Comparison of ENCODE assay signal across 8 mouse cellular contexts in the genomic region with DNA sequence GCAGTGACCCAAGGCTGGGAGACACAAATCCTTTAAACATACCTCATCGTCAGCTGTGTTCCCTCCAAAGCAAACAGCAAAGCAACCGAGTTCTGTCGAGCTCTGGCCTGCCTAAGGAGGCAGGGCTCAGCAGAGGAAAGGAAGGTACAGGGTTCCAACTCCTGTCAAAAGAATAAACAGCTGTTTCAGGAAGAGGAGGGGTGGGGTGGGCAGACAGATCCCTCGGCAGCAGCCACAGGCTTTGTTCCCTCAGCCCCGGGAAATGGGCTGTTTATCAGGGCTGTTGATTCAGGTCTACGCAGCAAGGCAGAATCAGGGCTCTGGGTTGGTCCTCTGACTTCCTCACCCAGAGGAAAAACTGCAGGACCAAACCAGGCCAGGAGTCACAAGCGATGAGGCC. TPM values are rescaled to one million over a fixed set of nuclear protein-coding genes. Genes with fewer than 3 reads are reported as not detected.
DNase-seq lines count a peak whose midpoint lies in the region; ATAC-seq lines count a peak whose summit lies in the region.

No protein-coding gene starts in this region.

- H3K27me3 ChIP-seq in hindbrain, embryonic 10.5 days (ENCODE audit: insufficient read depth, poor library complexity, severe bottlenecking), result no peaks in the 10 kb centered on the region
- H3K27me3 ChIP-seq in hindbrain, embryonic 11.5 days (ENCODE audit: control insufficient read depth, insufficient read depth, low read length), result no peaks in the 10 kb centered on the region
- H3K27me3 ChIP-seq in heart, embryonic 16.5 days (ENCODE audit: control insufficient read depth, insufficient read depth, low read length), result no peaks in the 10 kb centered on the region
- no peaks in the 10 kb centered on the region for H3K27me3 ChIP-seq in neural tube, embryonic 14.5 days (ENCODE audit: control insufficient read depth, insufficient read depth, low read length)
- no peaks in the 10 kb centered on the region for H3K27me3 ChIP-seq in midbrain, embryonic 14.5 days (ENCODE audit: control insufficient read depth, insufficient read depth, low read length)

- no peak for ATAC-seq in hindbrain, embryonic 11.5 days (ENCODE audit: low FRiP score)
- peak; percentile 68 for ATAC-seq in heart, embryonic 16.5 days (replicated peaks; ENCODE audit: extremely low read depth, insufficient read depth, low FRiP score)
- ATAC-seq in neural tube, embryonic 14.5 days (ENCODE audit: low read depth), result no peak
- no peak for ATAC-seq in midbrain, embryonic 14.5 days (ENCODE audit: low FRiP score, low TSS enrichment)

- no peaks in the 10 kb centered on the region for H3K36me3 ChIP-seq in hindbrain, embryonic 10.5 days
- H3K36me3 ChIP-seq in hindbrain, embryonic 11.5 days (ENCODE audit: control insufficient read depth, insufficient read depth, low read length), result no peaks in the 10 kb centered on the region
- peaks cover 5% of the 10 kb centered on the region; the same call in 1 of the 2 replicates for H3K36me3 ChIP-seq in heart, embryonic 16.5 days (ENCODE audit: control insufficient read depth, insufficient read depth)
- H3K36me3 ChIP-seq in neural tube, embryonic 14.5 days (ENCODE audit: control insufficient read depth, insufficient read depth, low read length), result no peaks in the 10 kb centered on the region
- H3K36me3 ChIP-seq in midbrain, embryonic 14.5 days (ENCODE audit: control insufficient read depth, insufficient read depth, low read length), result no peaks in the 10 kb centered on the region

- no peak for DNase-seq in hindbrain, embryonic 10.5 days (ENCODE audit: low spot score)
- no peak for DNase-seq in hindbrain, embryonic 11.5 days (ENCODE audit: low spot score)
- DNase-seq in kidney, postnatal 4 days, result peak; percentile 31 to 54
- no peak for DNase-seq in cerebellum, adult 8-10 months
- no peak for DNase-seq in urinary bladder, adult 18-20 months (ENCODE audit: low spot score in 2 of 2)
- no peak for DNase-seq in midbrain, embryonic 14.5 days

- WGBS in hindbrain, embryonic 10.5 days, result 38% methylated on average over 7 of the region's 7 CpGs
- 33% methylated on average over 7 of the region's 7 CpGs for WGBS in hindbrain, embryonic 11.5 days
- WGBS in heart, embryonic 16.5 days, result 23% methylated on average over 7 of the region's 7 CpGs
- 30% methylated on average over 7 of the region's 7 CpGs for WGBS in neural tube, embryonic 14.5 days
- WGBS in midbrain, embryonic 14.5 days, result 46% methylated on average over 7 of the region's 7 CpGs

- H3K4me2 ChIP-seq in hindbrain, embryonic 11.5 days (replicated peaks; ENCODE audit: low read depth, low read length), result no peak overlapping the region
- peak overlapping the region; percentile 55 for H3K4me2 ChIP-seq in heart, embryonic 16.5 days (ENCODE audit: low read depth, low read length)
- H3K4me2 ChIP-seq in neural tube, embryonic 14.5 days (ENCODE audit: low read depth, low read length), result no peak overlapping the region
- H3K4me2 ChIP-seq in midbrain, embryonic 14.5 days (ENCODE audit: low read length), result no peak overlapping the region

- H3K4me3 ChIP-seq in hindbrain, embryonic 10.5 days, result no peak overlapping the region
- H3K4me3 ChIP-seq in hindbrain, embryonic 11.5 days (ENCODE audit: low read depth, low read length), result no peak overlapping the region
- H3K4me3 ChIP-seq in heart, embryonic 16.5 days (ENCODE audit: low read length), result peak overlapping the region; percentile 41
- no peak overlapping the region for H3K4me3 ChIP-seq in neural tube, embryonic 14.5 days (ENCODE audit: low read depth, low read length)
- no peak overlapping the region for H3K4me3 ChIP-seq in midbrain, embryonic 14.5 days (replicated peaks; ENCODE audit: low read depth, low read length)

- H3K4me1 ChIP-seq in hindbrain, embryonic 10.5 days (replicated peaks), result peaks cover 42% of the 10 kb centered on the region
- no peaks in the 10 kb centered on the region for H3K4me1 ChIP-seq in hindbrain, embryonic 11.5 days (replicated peaks; ENCODE audit: control insufficient read depth, insufficient read depth, low read length)
- H3K4me1 ChIP-seq in heart, embryonic 16.5 days (ENCODE audit: control insufficient read depth, insufficient read depth, low read length), result peaks cover 58% of the 10 kb centered on the region
- H3K4me1 ChIP-seq in neural tube, embryonic 14.5 days (ENCODE audit: control insufficient read depth, insufficient read depth, low read length), result no peaks in the 10 kb centered on the region
- no peaks in the 10 kb centered on the region for H3K4me1 ChIP-seq in midbrain, embryonic 14.5 days (ENCODE audit: control insufficient read depth, insufficient read depth, low read length)

- peak overlapping the region; percentile 75 for H3K27ac ChIP-seq in hindbrain, embryonic 10.5 days
- H3K27ac ChIP-seq in hindbrain, embryonic 11.5 days (ENCODE audit: low read depth, low read length), result no peak overlapping the region
- peak overlapping the region; percentile 60 for H3K27ac ChIP-seq in heart, embryonic 16.5 days (ENCODE audit: low read length)
- 0 out of 2 replicates have a peak overlapping the region, but pooled peaks have one; percentile 39 for H3K27ac ChIP-seq in neural tube, embryonic 14.5 days (ENCODE audit: low read depth, low read length)
- no peak overlapping the region for H3K27ac ChIP-seq in midbrain, embryonic 14.5 days (replicated peaks; ENCODE audit: low read depth, low read length)

- no peak overlapping the region for H3K9ac ChIP-seq in hindbrain, embryonic 11.5 days (ENCODE audit: low read depth, low read length)
- H3K9ac ChIP-seq in heart, embryonic 16.5 days (ENCODE audit: low read length), result peak overlapping the region; percentile 69
- H3K9ac ChIP-seq in neural tube, embryonic 14.5 days (replicated peaks; ENCODE audit: low read depth, low read length), result no peak overlapping the region
- H3K9ac ChIP-seq in midbrain, embryonic 14.5 days (replicated peaks; ENCODE audit: low read length), result no peak overlapping the region

- no peaks in the 10 kb centered on the region for H3K9me3 ChIP-seq in hindbrain, embryonic 10.5 days
- no peaks in the 10 kb centered on the region for H3K9me3 ChIP-seq in hindbrain, embryonic 11.5 days (ENCODE audit: control insufficient read depth, low read length)
- no peaks in the 10 kb centered on the region for H3K9me3 ChIP-seq in heart, embryonic 16.5 days (replicated peaks; ENCODE audit: control insufficient read depth, low read length)
- no peaks in the 10 kb centered on the region for H3K9me3 ChIP-seq in neural tube, embryonic 14.5 days (ENCODE audit: control insufficient read depth, low read length)
- no peaks in the 10 kb centered on the region for H3K9me3 ChIP-seq in midbrain, embryonic 14.5 days (ENCODE audit: control insufficient read depth, low read length)

RNA-seq across cellular contexts. Expression of a gene that starts 30.6 kb away (rescaled TPM):
- 5.0 and 6.4 TPM in 2 replicates for polyA plus RNA-seq in hindbrain, embryonic 10.5 days (2016; fragmentation: Nextera tagmentation; extraction: Ambion mirVana)
- 5.6 and 5.9 TPM in 2 replicates for polyA plus RNA-seq in hindbrain, embryonic 11.5 days (2014; fragmentation: Nextera tagmentation; extraction: Ambion mirVana)
- 28.6 and 30.9 TPM in 2 replicates for polyA plus RNA-seq in heart, embryonic 16.5 days (2015; fragmentation: Nextera tagmentation; extraction: Ambion mirVana)
- polyA plus RNA-seq in neural tube, embryonic 14.5 days (2014; fragmentation: Nextera tagmentation; extraction: Ambion mirVana), result 5.3 and 8.9 TPM in 2 replicates
- 2.8 and 5.6 TPM in 2 replicates for polyA plus RNA-seq in midbrain, embryonic 14.5 days (2014; fragmentation: Nextera tagmentation; extraction: Ambion mirVana)

RNA-seq across cellular contexts. Expression of a gene that starts 35.5 kb away (rescaled TPM):
- not detected in 2 replicates for polyA plus RNA-seq in hindbrain, embryonic 10.5 days (2016; fragmentation: Nextera tagmentation; extraction: Ambion mirVana)
- polyA plus RNA-seq in hindbrain, embryonic 11.5 days (2014; fragmentation: Nextera tagmentation; extraction: Ambion mirVana), result not detected in 2 replicates
- polyA plus RNA-seq in heart, embryonic 16.5 days (2015; fragmentation: Nextera tagmentation; extraction: Ambion mirVana), result not detected in 2 replicates
- polyA plus RNA-seq in neural tube, embryonic 14.5 days (2014; fragmentation: Nextera tagmentation; extraction: Ambion mirVana), result not detected in 2 replicates
- polyA plus RNA-seq in midbrain, embryonic 14.5 days (2014; fragmentation: Nextera tagmentation; extraction: Ambion mirVana), result not detected in 2 replicates

Comparison
In these comparisons a context has a peak if more than half of its experiments do, and no peak if none do; other contexts are left out.
1. H3K27ac ChIP-seq: peak in hindbrain, embryonic 10.5 days (single experiment), heart, embryonic 16.5 days (single experiment) and neural tube, embryonic 14.5 days (single experiment); none in hindbrain, embryonic 11.5 days (single experiment) and midbrain, embryonic 14.5 days (single experiment).
2. DNase-seq: peak in kidney, postnatal 4 days (2 of 2); none in hindbrain, embryonic 10.5 days (single experiment), hindbrain, embryonic 11.5 days (single experiment), cerebellum, adult 8-10 months (single experiment), urinary bladder, adult 18-20 months (0 of 2) and midbrain, embryonic 14.5 days (single experiment).